Mouse (Mus musculus): ENCODE measurements around the gene Eif3l. TPM values are rescaled to one million over a fixed set of nuclear protein-coding genes. Genes with fewer than 3 reads are reported as not detected.

The Eif3l gene
- polyA plus RNA-seq, 2 experiments = 104 to 130 TPM

- DNase-seq (ENCODE audit: low read depth in 3 of 3, low spot score in 3 of 3) = peak in 2 of 3 experiments; percentile 41 to 55
- Histone ChIP-seq H3K4me3 (ENCODE audit: insufficient read depth in 1 of 2, low read depth in 2 of 2, low read length in 2 of 2) (0 out of 4 replicates have a peak overlapping the region, but pooled peaks of 1 of the 2 experiments have one; percentile 8), H3K36me3 (replicated peaks; ENCODE audit: control insufficient read depth, insufficient read depth, low read depth) (no peaks in the 10 kb centered on the region), H3K27me3 (ENCODE audit: control insufficient read depth, insufficient read depth, low read length) (peaks cover 19% of the 10 kb centered on the region), H3K9me3 (ENCODE audit: control insufficient read depth, low read length) (no peaks in the 10 kb centered on the region), H3K4me2 (ENCODE audit: low read depth) (peak overlapping the region; percentile 67), H3K27ac (no peak overlapping the region), H3K4me1 (replicated peaks; ENCODE audit: control insufficient read depth in 2 of 2, insufficient read depth in 2 of 2, low read length in 1 of 2) (peaks cover 6 to 15% of the 10 kb centered on the region in 2 experiments; a peak in 3 of 4 replicates), H3K9ac (replicated peaks) (no peak overlapping the region)
- 5% methylated on average over 14 of the region's 14 CpGs for WGBS (ENCODE audit: insufficient replicate concordance)
- ATAC-seq (ENCODE audit: insufficient read depth) = peak; percentile 57; the same call in 1 of the 2 replicates
- TF ChIP-seq CTCF (IDR thresholded peaks at IDR 0.05; ENCODE audit: low read depth) (peak; percentile 98), EP300 (IDR thresholded peaks at IDR 0.05; ENCODE audit: low read depth) (no peak)
These were observed 37.1 kb upstream of the Eif3l start for GRCm38 (mm10) chr15:79037913-79038328.

- Histone ChIP-seq H3K9ac (replicated peaks) (no peak overlapping the region), H3K27ac (no peak overlapping the region), H3K4me1 (replicated peaks; ENCODE audit: control insufficient read depth in 2 of 2, insufficient read depth in 2 of 2, low read length in 1 of 2) (peaks cover 6 to 15% of the 10 kb centered on the region in 2 experiments; a peak in 3 of 4 replicates), H3K36me3 (replicated peaks; ENCODE audit: control insufficient read depth, insufficient read depth, low read depth) (no peaks in the 10 kb centered on the region), H3K4me2 (ENCODE audit: low read depth) (peak overlapping the region; percentile 67), H3K4me3 (ENCODE audit: insufficient read depth in 1 of 2, low read depth in 2 of 2, low read length in 2 of 2) (no peak overlapping the region), H3K9me3 (ENCODE audit: control insufficient read depth, low read length) (no peaks in the 10 kb centered on the region), H3K27me3 (ENCODE audit: control insufficient read depth, insufficient read depth, low read length) (peaks cover 23% of the 10 kb centered on the region)
- WGBS (ENCODE audit: insufficient replicate concordance) = 65% methylated on average over 10 of the region's 10 CpGs
- TF ChIP-seq CTCF (IDR thresholded peaks at IDR 0.05; ENCODE audit: low read depth) (no peak), EP300 (IDR thresholded peaks at IDR 0.05; ENCODE audit: low read depth) (no peak)
- no peak for DNase-seq (ENCODE audit: low read depth in 3 of 3, low spot score in 3 of 3)
- ATAC-seq (ENCODE audit: insufficient read depth) = no peak
These were observed 36.6 kb upstream of the Eif3l start for GRCm38 (mm10) chr15:79038331-79038730.

GRCm38 (mm10) chr15:79038853-79039252 lies 36.1 kb upstream of the Eif3l start:
- Histone ChIP-seq H3K36me3 (replicated peaks; ENCODE audit: control insufficient read depth, insufficient read depth, low read depth) (no peaks in the 10 kb centered on the region), H3K4me2 (ENCODE audit: low read depth) (no peak overlapping the region), H3K4me1 (replicated peaks; ENCODE audit: control insufficient read depth in 2 of 2, insufficient read depth in 2 of 2, low read length in 1 of 2) (peaks cover 6 to 15% of the 10 kb centered on the region in 2 experiments; a peak in 3 of 4 replicates), H3K27me3 (ENCODE audit: control insufficient read depth, insufficient read depth, low read length) (peaks cover 28% of the 10 kb centered on the region), H3K27ac (no peak overlapping the region), H3K9me3 (ENCODE audit: control insufficient read depth, low read length) (no peaks in the 10 kb centered on the region), H3K4me3 (ENCODE audit: insufficient read depth in 1 of 2, low read depth in 2 of 2, low read length in 2 of 2) (no peak overlapping the region), H3K9ac (replicated peaks) (no peak overlapping the region)
- WGBS (ENCODE audit: insufficient replicate concordance) = 12% methylated on average over 7 of the region's 7 CpGs
- peak; percentile 99 for TF ChIP-seq CTCF (IDR thresholded peaks at IDR 0.05; ENCODE audit: low read depth)
- TF ChIP-seq EP300 (IDR thresholded peaks at IDR 0.05; ENCODE audit: low read depth) = no peak
- ATAC-seq (ENCODE audit: insufficient read depth) (peak; percentile 72), DNase-seq (ENCODE audit: low read depth in 3 of 3, low spot score in 3 of 3) (peak; percentile 69 to 80 (median 71))

GRCm38 (mm10) chr15:79040501-79041416 lies 34.2 kb upstream of the Eif3l start:
- no peaks in the 10 kb centered on the region for H3K36me3 ChIP-seq (replicated peaks; ENCODE audit: control insufficient read depth, insufficient read depth, low read depth)
- H3K4me2 ChIP-seq (ENCODE audit: low read depth) = peak overlapping the region; percentile 57
- H3K4me3 ChIP-seq (ENCODE audit: insufficient read depth in 1 of 2, low read depth in 2 of 2, low read length in 2 of 2) = peak overlapping the region; percentile 28 to 35
- no peak overlapping the region for H3K27ac ChIP-seq
- DNase-seq (ENCODE audit: low read depth in 3 of 3, low spot score in 3 of 3) = no peak
- H3K9me3 ChIP-seq (ENCODE audit: control insufficient read depth, low read length) = no peaks in the 10 kb centered on the region
- peaks cover 6 to 15% of the 10 kb centered on the region in 2 experiments; a peak in 3 of 4 replicates for H3K4me1 ChIP-seq (replicated peaks; ENCODE audit: control insufficient read depth in 2 of 2, insufficient read depth in 2 of 2, low read length in 1 of 2)
- TF ChIP-seq EP300 (IDR thresholded peaks at IDR 0.05; ENCODE audit: low read depth) (no peak), CTCF (IDR thresholded peaks at IDR 0.05; ENCODE audit: low read depth) (no peak)
- H3K9ac ChIP-seq (replicated peaks) = no peak overlapping the region
- no peak for ATAC-seq (ENCODE audit: insufficient read depth)
- 14% methylated on average over 24 of the region's 24 CpGs for WGBS (ENCODE audit: insufficient replicate concordance)
- H3K27me3 ChIP-seq (ENCODE audit: control insufficient read depth, insufficient read depth, low read length) = peaks cover 28% of the 10 kb centered on the region

- H3K4me2 ChIP-seq (ENCODE audit: low read depth) = peak within 1 kb of the TSS; percentile 72
- H3K4me1 ChIP-seq (replicated peaks; ENCODE audit: control insufficient read depth in 2 of 2, insufficient read depth in 2 of 2, low read length in 1 of 2) = peaks cover 6 to 15% of the 10 kb centered on the region in 2 experiments; a peak in 3 of 4 replicates
- no peak for ATAC-seq (ENCODE audit: insufficient read depth)
- no peaks in the 10 kb centered on the region for H3K36me3 ChIP-seq (replicated peaks; ENCODE audit: control insufficient read depth, insufficient read depth, low read depth)
- no peak within 1 kb of the TSS for H3K27ac ChIP-seq
- whole genome bisulfite sequencing (ENCODE audit: insufficient replicate concordance) = 53% methylated on average over 6 of the region's 6 CpGs
- DNase-seq (ENCODE audit: low read depth in 3 of 3, low spot score in 3 of 3) = no peak
- H3K4me3 ChIP-seq (ENCODE audit: insufficient read depth in 1 of 2, low read depth in 2 of 2, low read length in 2 of 2) = peak within 1 kb of the TSS; percentile 35 to 50
- H3K9ac ChIP-seq (replicated peaks) = no peak within 1 kb of the TSS
- peaks cover 28% of the 10 kb centered on the region for H3K27me3 ChIP-seq (ENCODE audit: control insufficient read depth, insufficient read depth, low read length)
- TF ChIP-seq EP300 (IDR thresholded peaks at IDR 0.05; ENCODE audit: low read depth) = no peak
- no peak for TF ChIP-seq CTCF (IDR thresholded peaks at IDR 0.05; ENCODE audit: low read depth)
- no peaks in the 10 kb centered on the region for H3K9me3 ChIP-seq (ENCODE audit: control insufficient read depth, low read length)
These were observed 33.4 kb upstream of the Eif3l start, which contains the start of gene Galr3 for GRCm38 (mm10) chr15:79041585-79041984. Gene Galr3 (plus strand): TSS chr15:79041885.

Measured in liver, embryonic 14.5 days (tissue).